Mouse (Mus musculus) embryonic fibroblast, embryonic 13.5 days (primary cell): ENCODE data around the gene Rab3gap2.

Experiments
- CTCF ChIP-seq: IDR thresholded peaks from 2 replicates; pipeline ENCODE4 v1.5.1; 2011; ENCODE audit warnings: mild to moderate bottlenecking, control low read depth, low read length, moderate library complexity, borderline replicate concordance; ENCODE audit not compliant: insufficient read depth
- POLR2A ChIP-seq: IDR thresholded peaks from 2 replicates; pipeline ENCODE4 v1.6.1; 2011; ENCODE audit warnings: low read depth, mild to moderate bottlenecking, control low read depth, low read length, moderate library complexity

GRCm38 (mm10) chr1:185296850-185297249, 92.9 kb downstream of the Rab3gap2 start:
- TF ChIP-seq POLR2A (no peak), CTCF (no peak)
